Mouse (Mus musculus): ENCODE data around the gene Slc7a10. TPM values are rescaled to one million over a fixed set of nuclear protein-coding genes. Genes with fewer than 3 reads are reported as not detected.

The Slc7a10 gene
- polyA plus RNA-seq, 1 experiment from 2014 or later: 0.24 TPM

GRCm38 (mm10) chr7:35146269-35146668 lies 39.9 kb upstream of the Slc7a10 start:
- no peaks in the 10 kb centered on the region for H3K36me3 ChIP-seq (replicated peaks; ENCODE audit: control insufficient read depth, insufficient read depth, low read depth, low read length)

GRCm38 (mm10) chr7:35149616-35150433 lies 36.4 kb upstream of the Slc7a10 start:
- 50% methylated on average over 15 of the region's 15 CpGs for WGBS
- Histone ChIP-seq H3K4me3 (ENCODE audit: low read depth, low read length) (no peak overlapping the region), H3K4me1 (ENCODE audit: control insufficient read depth, insufficient read depth, low read length) (no peaks in the 10 kb centered on the region), H3K9ac (replicated peaks; ENCODE audit: low read length) (no peak overlapping the region), H3K27ac (replicated peaks; ENCODE audit: low read depth, low read length) (no peak overlapping the region), H3K36me3 (replicated peaks; ENCODE audit: control insufficient read depth, insufficient read depth, low read depth, low read length) (no peaks in the 10 kb centered on the region), H3K4me2 (ENCODE audit: low read depth, low read length) (no peak overlapping the region), H3K9me3 (replicated peaks; ENCODE audit: control insufficient read depth, low read length) (no peaks in the 10 kb centered on the region), H3K27me3 (ENCODE audit: control insufficient read depth, insufficient read depth, low read length) (no peaks in the 10 kb centered on the region)
- DNase-seq (ENCODE audit: low spot score) (no peak), ATAC-seq (replicated peaks; ENCODE audit: insufficient number of reproducible peaks, low FRiP score, low TSS enrichment, low read depth) (no peak)

More at GRCm38 (mm10) chr7:35146269-35146668, 39.9 kb upstream of the Slc7a10 start:
- H3K27me3 ChIP-seq (ENCODE audit: control insufficient read depth, insufficient read depth, low read length): no peaks in the 10 kb centered on the region
- H3K4me2 ChIP-seq (ENCODE audit: low read depth, low read length): no peak overlapping the region
- H3K9ac ChIP-seq (replicated peaks; ENCODE audit: low read length): no peak overlapping the region
- no peak overlapping the region for H3K27ac ChIP-seq (replicated peaks; ENCODE audit: low read depth, low read length)
- no peaks in the 10 kb centered on the region for H3K9me3 ChIP-seq (replicated peaks; ENCODE audit: control insufficient read depth, low read length)
- no peaks in the 10 kb centered on the region for H3K4me1 ChIP-seq (ENCODE audit: control insufficient read depth, insufficient read depth, low read length)
- DNase-seq (ENCODE audit: low spot score) (no peak), ATAC-seq (replicated peaks; ENCODE audit: insufficient number of reproducible peaks, low FRiP score, low TSS enrichment, low read depth) (no peak)
- no peak overlapping the region for H3K4me3 ChIP-seq (ENCODE audit: low read depth, low read length)
- WGBS: 82% methylated on average over 10 of the region's 10 CpGs

- WGBS: 74% methylated on average over 5 of the region's 5 CpGs
- Histone ChIP-seq H3K27me3 (ENCODE audit: control insufficient read depth, insufficient read depth, low read length) (no peaks in the 10 kb centered on the region), H3K9me3 (replicated peaks; ENCODE audit: control insufficient read depth, low read length) (no peaks in the 10 kb centered on the region), H3K4me1 (ENCODE audit: control insufficient read depth, insufficient read depth, low read length) (no peaks in the 10 kb centered on the region), H3K27ac (replicated peaks; ENCODE audit: low read depth, low read length) (no peak overlapping the region), H3K4me3 (ENCODE audit: low read depth, low read length) (no peak overlapping the region), H3K36me3 (replicated peaks; ENCODE audit: control insufficient read depth, insufficient read depth, low read depth, low read length) (no peaks in the 10 kb centered on the region), H3K4me2 (ENCODE audit: low read depth, low read length) (no peak overlapping the region), H3K9ac (replicated peaks; ENCODE audit: low read length) (no peak overlapping the region)
- DNase-seq (ENCODE audit: low spot score): no peak
- no peak for ATAC-seq (replicated peaks; ENCODE audit: insufficient number of reproducible peaks, low FRiP score, low TSS enrichment, low read depth)
Observed at GRCm38 (mm10) chr7:35150860-35151259, 35.3 kb upstream of the Slc7a10 start.

GRCm38 (mm10) chr7:35154449-35154848 lies 31.7 kb upstream of the Slc7a10 start:
- WGBS: 78% methylated on average over 12 of the region's 12 CpGs
- no peaks in the 10 kb centered on the region for H3K4me1 ChIP-seq (ENCODE audit: control insufficient read depth, insufficient read depth, low read length)
- H3K27ac ChIP-seq (replicated peaks; ENCODE audit: low read depth, low read length): no peak overlapping the region
- no peaks in the 10 kb centered on the region for H3K36me3 ChIP-seq (replicated peaks; ENCODE audit: control insufficient read depth, insufficient read depth, low read depth, low read length)
- H3K9me3 ChIP-seq (replicated peaks; ENCODE audit: control insufficient read depth, low read length): no peaks in the 10 kb centered on the region
- DNase-seq (ENCODE audit: low spot score) (no peak), ATAC-seq (replicated peaks; ENCODE audit: insufficient number of reproducible peaks, low FRiP score, low TSS enrichment, low read depth) (no peak)
- H3K4me2 ChIP-seq (ENCODE audit: low read depth, low read length): no peak overlapping the region
- H3K4me3 ChIP-seq (ENCODE audit: low read depth, low read length): no peak overlapping the region
- H3K9ac ChIP-seq (replicated peaks; ENCODE audit: low read length): no peak overlapping the region
- no peaks in the 10 kb centered on the region for H3K27me3 ChIP-seq (ENCODE audit: control insufficient read depth, insufficient read depth, low read length)

- Histone ChIP-seq H3K36me3 (replicated peaks; ENCODE audit: control insufficient read depth, insufficient read depth, low read depth, low read length) (no peaks in the 10 kb centered on the region), H3K4me3 (ENCODE audit: low read depth, low read length) (no peak overlapping the region), H3K9ac (replicated peaks; ENCODE audit: low read length) (no peak overlapping the region), H3K4me1 (ENCODE audit: control insufficient read depth, insufficient read depth, low read length) (no peaks in the 10 kb centered on the region), H3K9me3 (replicated peaks; ENCODE audit: control insufficient read depth, low read length) (no peaks in the 10 kb centered on the region), H3K27me3 (ENCODE audit: control insufficient read depth, insufficient read depth, low read length) (no peaks in the 10 kb centered on the region), H3K27ac (replicated peaks; ENCODE audit: low read depth, low read length) (no peak overlapping the region), H3K4me2 (ENCODE audit: low read depth, low read length) (no peak overlapping the region)
- ATAC-seq (replicated peaks; ENCODE audit: insufficient number of reproducible peaks, low FRiP score, low TSS enrichment, low read depth): no peak
- WGBS: 72% methylated on average over 16 of the region's 16 CpGs
- no peak for DNase-seq (ENCODE audit: low spot score)
Observed at GRCm38 (mm10) chr7:35156561-35157477, 29.4 kb upstream of the Slc7a10 start.

GRCm38 (mm10) chr7:35157512-35157911 lies 28.7 kb upstream of the Slc7a10 start:
- H3K4me2 ChIP-seq (ENCODE audit: low read depth, low read length): no peak overlapping the region
- H3K27me3 ChIP-seq (ENCODE audit: control insufficient read depth, insufficient read depth, low read length): no peaks in the 10 kb centered on the region
- DNase-seq (ENCODE audit: low spot score) (no peak), ATAC-seq (replicated peaks; ENCODE audit: insufficient number of reproducible peaks, low FRiP score, low TSS enrichment, low read depth) (no peak)
- H3K36me3 ChIP-seq (replicated peaks; ENCODE audit: control insufficient read depth, insufficient read depth, low read depth, low read length): no peaks in the 10 kb centered on the region
- H3K4me3 ChIP-seq (ENCODE audit: low read depth, low read length): no peak overlapping the region
- no peaks in the 10 kb centered on the region for H3K9me3 ChIP-seq (replicated peaks; ENCODE audit: control insufficient read depth, low read length)
- no peak overlapping the region for H3K27ac ChIP-seq (replicated peaks; ENCODE audit: low read depth, low read length)
- WGBS: 60% methylated on average over 3 of the region's 3 CpGs
- H3K4me1 ChIP-seq (ENCODE audit: control insufficient read depth, insufficient read depth, low read length): no peaks in the 10 kb centered on the region
- no peak overlapping the region for H3K9ac ChIP-seq (replicated peaks; ENCODE audit: low read length)

GRCm38 (mm10) chr7:35162443-35162842 lies 23.7 kb upstream of the Slc7a10 start:
- no peak overlapping the region for H3K27ac ChIP-seq (replicated peaks; ENCODE audit: low read depth, low read length)
- no peaks in the 10 kb centered on the region for H3K9me3 ChIP-seq (replicated peaks; ENCODE audit: control insufficient read depth, low read length)
- no peaks in the 10 kb centered on the region for H3K4me1 ChIP-seq (ENCODE audit: control insufficient read depth, insufficient read depth, low read length)
- H3K4me3 ChIP-seq (ENCODE audit: low read depth, low read length): no peak overlapping the region
- no peak overlapping the region for H3K4me2 ChIP-seq (ENCODE audit: low read depth, low read length)
- no peak for ATAC-seq (replicated peaks; ENCODE audit: insufficient number of reproducible peaks, low FRiP score, low TSS enrichment, low read depth)
- H3K27me3 ChIP-seq (ENCODE audit: control insufficient read depth, insufficient read depth, low read length): no peaks in the 10 kb centered on the region
- no peak for DNase-seq (ENCODE audit: low spot score)
- H3K9ac ChIP-seq (replicated peaks; ENCODE audit: low read length): no peak overlapping the region
- H3K36me3 ChIP-seq (replicated peaks; ENCODE audit: control insufficient read depth, insufficient read depth, low read depth, low read length): no peaks in the 10 kb centered on the region
- 81% methylated on average over 6 of the region's 6 CpGs for whole genome bisulfite sequencing

- Histone ChIP-seq H3K9me3 (replicated peaks; ENCODE audit: control insufficient read depth, low read length) (no peaks in the 10 kb centered on the region), H3K4me3 (ENCODE audit: low read depth, low read length) (no peak overlapping the region), H3K27ac (replicated peaks; ENCODE audit: low read depth, low read length) (no peak overlapping the region), H3K27me3 (ENCODE audit: control insufficient read depth, insufficient read depth, low read length) (no peaks in the 10 kb centered on the region), H3K9ac (replicated peaks; ENCODE audit: low read length) (no peak overlapping the region), H3K36me3 (replicated peaks; ENCODE audit: control insufficient read depth, insufficient read depth, low read depth, low read length) (no peaks in the 10 kb centered on the region), H3K4me1 (ENCODE audit: control insufficient read depth, insufficient read depth, low read length) (no peaks in the 10 kb centered on the region), H3K4me2 (ENCODE audit: low read depth, low read length) (no peak overlapping the region)
- 67% methylated on average over 7 of the region's 7 CpGs for WGBS
- DNase-seq (ENCODE audit: low spot score): no peak
- ATAC-seq (replicated peaks; ENCODE audit: insufficient number of reproducible peaks, low FRiP score, low TSS enrichment, low read depth): no peak
Observed at GRCm38 (mm10) chr7:35163600-35163999, 22.6 kb upstream of the Slc7a10 start.

Data from embryonic facial prominence, embryonic 11.5 days (tissue).